Mouse (Mus musculus) B cell, adult (primary cell): ENCODE measurements around the gene Sult5a1. TPM values are rescaled to one million over a fixed set of nuclear protein-coding genes. Genes with fewer than 3 reads are reported as not detected.

Source experiments
- total RNA-seq: library from RNA; stranded (reverse); gene quantifications from 4 replicates; pipeline ENCODE4 v1.2.4, GENCODE M21; 2023; ENCODE audit not compliant: inconsistent age

The Sult5a1 gene
- not detected in 4 replicates for total RNA-seq

GRCm38 (mm10) chr8:123157888-123158465 lies at the start of gene Sult5a1:
Gene Sult5a1, minus strand, starts transcription at chr8:123158315.

GRCm38 (mm10) chr8:123185566-123186409 lies 27.7 kb upstream of the Sult5a1 start, which contains the start of gene Dpep1:
Gene Dpep1, plus strand, starts transcription at chr8:123186242.

DNA sequence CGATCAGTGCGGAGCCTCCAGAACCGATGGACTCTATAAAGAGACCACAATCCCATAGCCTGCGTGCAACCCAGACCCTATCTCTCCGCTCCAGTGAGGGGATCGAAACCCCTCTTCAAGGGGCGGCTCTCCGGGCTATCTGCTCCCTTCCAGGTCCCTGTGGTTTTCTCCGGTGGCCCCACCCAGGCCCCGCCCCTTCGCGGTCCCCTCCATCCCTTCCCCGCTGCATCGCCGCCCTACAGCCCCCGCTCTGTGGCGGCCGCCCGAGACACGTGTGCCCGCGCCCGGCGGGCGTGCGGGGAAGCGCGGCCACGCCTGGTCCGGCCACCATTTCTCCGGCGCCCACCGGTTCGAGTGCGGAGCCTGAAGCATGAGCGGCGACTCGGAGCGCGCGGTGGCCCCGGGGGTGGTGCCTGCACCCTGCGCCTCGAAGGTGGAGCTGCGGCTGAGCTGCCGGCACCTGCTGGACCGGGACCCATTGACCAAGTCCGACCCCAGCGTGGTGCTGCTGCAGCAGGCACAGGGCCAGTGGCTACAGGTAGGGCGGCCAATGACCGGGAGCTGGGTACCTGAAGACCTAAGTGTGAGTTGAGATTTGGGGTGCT lies 40.9 kb downstream of the Sult5a1 start, which contains the start of gene Cpne7:
Cpne7 (plus strand) TSS at position 248 of the 605 bp plus-strand sequence.

GRCm38 (mm10) chr8:123101735-123102685 lies 56.1 kb downstream of the Sult5a1 start, which contains the start of gene Rpl13:
Gene Rpl13, plus strand, starts transcription at chr8:123102350.

Other genes with a start within 250 kb of the Sult5a1 start
- gene Ankrd11, start 116.0 kb downstream of the Sult5a1 start, total RNA-seq = 237 to 258 TPM (median 251 TPM) in 4 replicates
- 66.4 to 77.6 TPM (median 72.2 TPM) in 4 replicates for gene Spg7, start 95.4 kb downstream of the Sult5a1 start, total RNA-seq
- gene Rpl13, start 56.0 kb downstream of the Sult5a1 start, total RNA-seq = 1,462 to 1,535 TPM (median 1,482 TPM) in 4 replicates
- not detected in 4 replicates for gene Cpne7, start 40.9 kb downstream of the Sult5a1 start, total RNA-seq
- gene Dpep1, start 27.9 kb upstream of the Sult5a1 start, total RNA-seq = not detected in 4 replicates
- gene Chmp1a, start 54.4 kb upstream of the Sult5a1 start, total RNA-seq = 66.8 to 158 TPM (median 72.6 TPM) in 4 replicates
- gene Spata33, start 54.5 kb upstream of the Sult5a1 start, total RNA-seq = 0.12 to 0.19 TPM in 2 of 4 replicates, not detected in the others
- gene Cdk10, start 66.5 kb upstream of the Sult5a1 start, total RNA-seq = 60.9 to 68.8 TPM (median 67.4 TPM) in 4 replicates
- 13.4 to 14.4 TPM (median 13.8 TPM) in 4 replicates for gene Spata2l, start 77.9 kb upstream of the Sult5a1 start, total RNA-seq
- 29.1 to 40.7 TPM (median 32.4 TPM) in 4 replicates for gene Zfp276, start 95.9 kb upstream of the Sult5a1 start, total RNA-seq
- 37.3 to 41.9 TPM (median 38.8 TPM) in 4 replicates for gene Vps9d1, start 96.0 kb upstream of the Sult5a1 start, total RNA-seq
- 70.1 to 105 TPM (median 89.3 TPM) in 4 replicates for gene Fanca, start 160.3 kb upstream of the Sult5a1 start, total RNA-seq
- gene Spire2, start 174.4 kb upstream of the Sult5a1 start, total RNA-seq = not detected in 4 replicates
- 231 to 266 TPM (median 241 TPM) in 4 replicates for gene Tcf25, start 215.4 kb upstream of the Sult5a1 start, total RNA-seq
- gene Mc1r, start 248.8 kb upstream of the Sult5a1 start, total RNA-seq = not detected in 4 replicates